Mouse (Mus musculus) testis, adult 2 months (tissue): Measurements from ENCODE around the gene Axdnd1.

Experiments
- CTCF ChIP-seq: fragments of 200-500 bp; IDR thresholded peaks from 2 replicates; pipeline ENCODE4 v1.5.1; 2012; ENCODE audit warnings: low read depth, mild to moderate bottlenecking, inconsistent platforms, low read length, moderate library complexity; ENCODE audit not compliant: control insufficient read depth, insufficient read depth, insufficient replicate concordance
- POLR2A ChIP-seq: fragments of 200-500 bp; IDR thresholded peaks from 2 replicates; pipeline ENCODE4 v1.6.1; 2012; ENCODE audit warnings: low read depth, mild to moderate bottlenecking, inconsistent platforms, low read length, moderate library complexity; ENCODE audit not compliant: control insufficient read depth

GRCm38 (mm10) chr1:156402491-156402890, 18.5 kb downstream of the Axdnd1 start:
- TF ChIP-seq POLR2A: no peak
- TF ChIP-seq CTCF: no peak
